Comparison of ENCODE assay signal across 23 mouse cellular contexts in the genomic region with DNA sequence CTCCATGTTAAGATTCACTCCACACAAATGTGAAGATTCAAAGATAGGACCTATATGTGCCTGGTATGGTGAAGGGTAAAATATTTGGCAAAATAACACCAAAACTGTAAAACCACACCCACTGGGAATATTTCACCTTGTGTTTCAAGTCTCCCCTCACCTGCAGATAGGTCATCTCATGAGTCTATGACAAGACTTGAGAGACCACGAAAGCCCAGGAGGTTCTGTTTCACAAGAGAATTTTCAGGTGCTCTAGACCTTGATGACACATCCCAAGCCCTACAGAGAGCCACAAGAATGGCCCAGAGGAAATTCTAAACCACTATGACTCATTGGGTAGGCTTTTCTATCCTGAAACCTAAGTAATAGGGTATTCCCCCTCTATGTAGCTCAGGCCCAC.
DNase-seq lines count a peak whose midpoint lies in the region; ATAC-seq and TF ChIP-seq lines count a peak whose summit lies in the region.
"Had no signal": no experiment of that assay in that cellular context is flagged by ENCODE, and none has a peak within 500 bp of the region (broad histone marks: within the 10 kb centered on the region; RNA-seq: fewer than 3 reads in every experiment).

No protein-coding gene starts in this region.

- no peak overlapping the region for H3K4me3 ChIP-seq in hindbrain, embryonic 13.5 days
- H3K4me3 ChIP-seq: embryonic facial prominence, embryonic 10.5 days; erythroblast, embryonic 14.5 days; forebrain, embryonic 10.5 days; forebrain, embryonic 15.5 days; heart, embryonic 12.5 days; hindbrain, embryonic 10.5 days; hindbrain, embryonic 15.5 days had no signal

- DNase-seq in 3T3-L1 (ENCODE audit: low read depth, low spot score): peak; percentile 83
- peak; percentile 30 for DNase-seq in CD4-positive, CD25-positive, alpha-beta regulatory T cell, adult 2 months (ENCODE audit: low read depth, low spot score)
- DNase-seq in Patski (ENCODE audit: low read depth, low spot score): peak; percentile 41
- DNase-seq in embryo, embryonic 10 days (ENCODE audit: low spot score): no peak
- DNase-seq in left cerebral cortex, postnatal 4 days: no peak
- no peak for DNase-seq in left cerebral cortex, postnatal 14 days (ENCODE audit: low spot score in 2 of 2)
- DNase-seq: adrenal gland, postnatal 14 days; B cell, adult 2 months; cerebellum, adult 11-12 months; cerebellum, adult 9-11 months; cerebellum, postnatal 36 days; gastrocnemius, postnatal 14 days; kidney, adult 11 months; kidney, adult 9 months had no signal

- H3K4me2 ChIP-seq in hindbrain, embryonic 13.5 days: no peak overlapping the region
- H3K4me2 ChIP-seq: forebrain, embryonic 15.5 days; heart, embryonic 12.5 days; hindbrain, embryonic 15.5 days had no signal

- no peak overlapping the region for H3K27ac ChIP-seq in hindbrain, embryonic 13.5 days
- H3K27ac ChIP-seq: embryonic facial prominence, embryonic 10.5 days; forebrain, embryonic 10.5 days; forebrain, embryonic 15.5 days; hindbrain, embryonic 10.5 days; hindbrain, embryonic 15.5 days had no signal

- CTCF ChIA-PET in Patski (lab: Charles Lee): interaction anchor here (1.0 kb wide), 2 partner anchors 9 to 12 kb away, joined by 3 read pairs; no protein-coding TSS in a partner anchor

- intact Hi-C loops in left cerebral cortex, postnatal 4 days (cut with DNase I): no loop called here
- intact Hi-C loops in left cerebral cortex, postnatal 14 days (cut with DNase I): no loop called here

- peak; percentile 83 for ATAC-seq in Patski
- ATAC-seq in inflammation-experienced regulatory T-cells, adult 6 months: peak; percentile 84
- no peak for ATAC-seq in hindbrain, embryonic 13.5 days (ENCODE audit: low FRiP score)
- ATAC-seq: forebrain, embryonic 15.5 days had no signal

- POLR2A ChIA-PET in Patski (lab: Charles Lee): no interaction called here

- no peak for TF ChIP-seq CTCF in Patski (IDR thresholded peaks at IDR 0.05)

- H3K27me3 ChIP-seq in Patski: no peaks in the 10 kb centered on the region
- no peaks in the 10 kb centered on the region for H3K27me3 ChIP-seq in hindbrain, embryonic 13.5 days
- H3K27me3 ChIP-seq: forebrain, embryonic 15.5 days; heart, embryonic 12.5 days; hindbrain, embryonic 15.5 days had no signal

- in situ Hi-C loops in Patski (cut with MboI; ENCODE audit: low pct_unique_long_range_greater_than_20kb): no loop called here

- no peak overlapping the region for H3K9ac ChIP-seq in hindbrain, embryonic 13.5 days
- H3K9ac ChIP-seq: forebrain, embryonic 15.5 days; heart, embryonic 12.5 days; hindbrain, embryonic 15.5 days had no signal

- 93% methylated on average over 1 of the region's 1 CpGs for WGBS in hindbrain, embryonic 13.5 days

- H3K4me1 ChIP-seq in hindbrain, embryonic 13.5 days (replicated peaks): no peaks in the 10 kb centered on the region
- H3K4me1 ChIP-seq: embryonic facial prominence, embryonic 10.5 days; heart, embryonic 12.5 days; hindbrain, embryonic 10.5 days; hindbrain, embryonic 15.5 days had no signal

- no peaks in the 10 kb centered on the region for H3K36me3 ChIP-seq in hindbrain, embryonic 13.5 days
- H3K36me3 ChIP-seq: forebrain, embryonic 10.5 days; forebrain, embryonic 15.5 days; heart, embryonic 12.5 days; hindbrain, embryonic 10.5 days; hindbrain, embryonic 15.5 days had no signal

- no peaks in the 10 kb centered on the region for H3K9me3 ChIP-seq in hindbrain, embryonic 13.5 days
- H3K9me3 ChIP-seq: embryonic facial prominence, embryonic 10.5 days; forebrain, embryonic 10.5 days; forebrain, embryonic 15.5 days; heart, embryonic 12.5 days; hindbrain, embryonic 10.5 days; hindbrain, embryonic 15.5 days had no signal

Comparison
In these comparisons a context has a peak if more than half of its experiments do, and no peak if none do; other contexts are left out.
1. DNase-seq: peak in 3T3-L1 (single experiment), CD4-positive, CD25-positive, alpha-beta regulatory T cell, adult 2 months (single experiment) and Patski (single experiment); none in embryo, embryonic 10 days (single experiment), left cerebral cortex, postnatal 4 days (single experiment) and left cerebral cortex, postnatal 14 days (0 of 2).